Mouse (Mus musculus) lung, postnatal 0 days (tissue): Measurements from ENCODE around the gene Thnsl2.

Experiments
- CTCF ChIP-seq: IDR thresholded peaks from 2 replicates; pipeline ENCODE4 v1.5.1; 2016; ENCODE audit warnings: antibody characterized with exemption, mild to moderate bottlenecking
- EP300 ChIP-seq: IDR thresholded peaks from 2 replicates; pipeline ENCODE4 v1.6.1; 2016; ENCODE audit warnings: antibody characterized with exemption, mild to moderate bottlenecking, control low read depth

GRCm38 (mm10) chr6:71125043-71125893, 19.0 kb downstream of the Thnsl2 start:
- TF ChIP-seq CTCF (peak; percentile 88), EP300 (no peak)
